Comparison of ENCODE assay signal across 9 mouse cellular contexts in the genomic region with DNA sequence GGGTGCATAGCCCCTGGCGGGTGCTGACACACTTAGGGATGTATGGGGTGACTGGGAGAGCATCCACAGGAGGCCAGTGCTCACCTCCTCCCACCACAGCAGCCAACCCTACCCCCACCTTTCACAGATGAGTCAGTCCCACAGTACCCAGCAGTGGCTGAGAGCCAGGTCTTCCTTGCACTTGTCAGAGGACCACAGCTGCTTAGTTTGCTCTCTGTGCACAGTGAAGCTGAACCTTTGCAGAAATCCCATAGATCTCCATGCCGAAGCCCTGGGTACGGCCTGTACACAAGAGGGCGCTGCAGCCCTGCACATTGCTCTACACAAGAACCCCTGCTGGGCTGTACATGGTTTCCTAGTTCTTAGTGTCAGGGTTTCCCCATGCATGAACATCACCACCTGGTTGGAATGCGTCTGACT.
DNase-seq lines count a peak whose midpoint lies in the region; ATAC-seq and TF ChIP-seq lines count a peak whose summit lies in the region.
"Had no signal": no experiment of that assay in that cellular context is flagged by ENCODE, and none has a peak within 500 bp of the region (broad histone marks: within the 10 kb centered on the region; RNA-seq: fewer than 3 reads in every experiment).

No protein-coding gene starts in this region.

- in situ Hi-C loops in Patski (cut with MboI; ENCODE audit: low pct_unique_long_range_greater_than_20kb) = no loop called here

- DNase-seq in forebrain, embryonic 11.5 days (ENCODE audit: low spot score) = peak; percentile 55
- peak; percentile 83 for DNase-seq in Patski (ENCODE audit: low read depth, low spot score)
- DNase-seq in cerebellum, postnatal 25 days = peak; percentile 51 to 73
- DNase-seq in hindbrain, embryonic 11.5 days (ENCODE audit: low spot score) = peak; percentile 57
- DNase-seq in layer of hippocampus, postnatal 36 days = peak; percentile 50 to 54
- peak; percentile 45 for DNase-seq in mesoderm, embryonic 11.5 days (ENCODE audit: low read depth, low spot score)

- no peak overlapping the region for H3K27ac ChIP-seq in forebrain, embryonic 11.5 days (ENCODE audit: low read depth, low read length)
- no peak overlapping the region for H3K27ac ChIP-seq in forebrain, embryonic 16.5 days (ENCODE audit: low read length)
- no peak overlapping the region for H3K27ac ChIP-seq in hindbrain, embryonic 11.5 days (ENCODE audit: low read depth, low read length)

- H3K4me2 ChIP-seq in forebrain, embryonic 11.5 days (ENCODE audit: low read depth, low read length, severe bottlenecking) = no peak overlapping the region
- no peak overlapping the region for H3K4me2 ChIP-seq in forebrain, embryonic 16.5 days (ENCODE audit: low read length)
- no peak overlapping the region for H3K4me2 ChIP-seq in hindbrain, embryonic 11.5 days (replicated peaks; ENCODE audit: low read depth, low read length)

- H3K9ac ChIP-seq in forebrain, embryonic 11.5 days (ENCODE audit: low read length) = no peak overlapping the region
- H3K9ac ChIP-seq in forebrain, embryonic 16.5 days (replicated peaks; ENCODE audit: low read depth, low read length) = no peak overlapping the region
- no peak overlapping the region for H3K9ac ChIP-seq in hindbrain, embryonic 11.5 days (ENCODE audit: low read depth, low read length)

- no peak for ATAC-seq in forebrain, embryonic 11.5 days (replicated peaks; ENCODE audit: low FRiP score)
- no peak for ATAC-seq in forebrain, embryonic 16.5 days
- peak; percentile 96 for ATAC-seq in Patski
- ATAC-seq in hindbrain, embryonic 11.5 days (ENCODE audit: low FRiP score) = no peak
- no peak for ATAC-seq in granulocyte monocyte progenitor cell, adult 5-6 weeks (replicated peaks; ENCODE audit: poor library complexity, severe bottlenecking)

- peak; percentile 81 for TF ChIP-seq CTCF in Patski (IDR thresholded peaks at IDR 0.05)

- CTCF ChIA-PET in Patski (lab: Charles Lee) = interaction anchor here (0.6 to 1.4 kb wide), 3 partner anchors 12 to 38 kb away, joined by 3 read pairs; no protein-coding TSS in a partner anchor

- no peaks in the 10 kb centered on the region for H3K27me3 ChIP-seq in forebrain, embryonic 11.5 days (ENCODE audit: control insufficient read depth, insufficient read depth, low read length)
- no peaks in the 10 kb centered on the region for H3K27me3 ChIP-seq in forebrain, embryonic 16.5 days (replicated peaks; ENCODE audit: control insufficient read depth, insufficient read depth, low read length)
- no peaks in the 10 kb centered on the region for H3K27me3 ChIP-seq in Patski
- no peaks in the 10 kb centered on the region for H3K27me3 ChIP-seq in hindbrain, embryonic 11.5 days (ENCODE audit: control insufficient read depth, insufficient read depth, low read length)

- no peaks in the 10 kb centered on the region for H3K36me3 ChIP-seq in forebrain, embryonic 11.5 days (ENCODE audit: control insufficient read depth, insufficient read depth, low read length)
- no peaks in the 10 kb centered on the region for H3K36me3 ChIP-seq in forebrain, embryonic 16.5 days (ENCODE audit: control insufficient read depth, insufficient read depth)
- H3K36me3 ChIP-seq in hindbrain, embryonic 11.5 days (ENCODE audit: control insufficient read depth, insufficient read depth, low read length) = no peaks in the 10 kb centered on the region

- no peaks in the 10 kb centered on the region for H3K9me3 ChIP-seq in forebrain, embryonic 11.5 days (ENCODE audit: control insufficient read depth, low read length)
- H3K9me3 ChIP-seq in forebrain, embryonic 16.5 days (ENCODE audit: control insufficient read depth, low read length) = no peaks in the 10 kb centered on the region
- no peaks in the 10 kb centered on the region for H3K9me3 ChIP-seq in hindbrain, embryonic 11.5 days (ENCODE audit: control insufficient read depth, low read length)

- POLR2A ChIA-PET in Patski (lab: Charles Lee) = no interaction called here

- H3K4me1 ChIP-seq in forebrain, embryonic 11.5 days (replicated peaks; ENCODE audit: control insufficient read depth, insufficient read depth, low read length) = no peaks in the 10 kb centered on the region
- no peaks in the 10 kb centered on the region for H3K4me1 ChIP-seq in forebrain, embryonic 16.5 days (replicated peaks; ENCODE audit: control insufficient read depth, insufficient read depth, low read length)
- no peaks in the 10 kb centered on the region for H3K4me1 ChIP-seq in hindbrain, embryonic 11.5 days (replicated peaks; ENCODE audit: control insufficient read depth, insufficient read depth, low read length)

- H3K4me3 ChIP-seq in forebrain, embryonic 11.5 days (ENCODE audit: low read depth, low read length) = no peak overlapping the region
- H3K4me3 ChIP-seq in forebrain, embryonic 16.5 days (replicated peaks; ENCODE audit: low read length) = no peak overlapping the region
- no peak overlapping the region for H3K4me3 ChIP-seq in hindbrain, embryonic 11.5 days (ENCODE audit: low read depth, low read length)
- H3K4me3 ChIP-seq: megakaryocyte, embryonic 14.5 days had no signal

- 54% methylated on average over 5 of the region's 5 CpGs for WGBS in forebrain, embryonic 11.5 days
- WGBS in forebrain, embryonic 16.5 days = 57% methylated on average over 5 of the region's 5 CpGs
- 68% methylated on average over 5 of the region's 5 CpGs for WGBS in hindbrain, embryonic 11.5 days
